Mouse (Mus musculus) cerebral cortex, adult 2 months (tissue): ENCODE data around the gene Pmm2.

ENCODE experiments used
- WGBS: fragments of 180-500 bp; shearing (Covaris S2); methylation state at CpG from one replicate; pipeline ENCODE4 v1.1.7; 2018; 5-methylcytosine and 5-hydroxymethylcytosine counted together

Gene Pmm2

DNA sequence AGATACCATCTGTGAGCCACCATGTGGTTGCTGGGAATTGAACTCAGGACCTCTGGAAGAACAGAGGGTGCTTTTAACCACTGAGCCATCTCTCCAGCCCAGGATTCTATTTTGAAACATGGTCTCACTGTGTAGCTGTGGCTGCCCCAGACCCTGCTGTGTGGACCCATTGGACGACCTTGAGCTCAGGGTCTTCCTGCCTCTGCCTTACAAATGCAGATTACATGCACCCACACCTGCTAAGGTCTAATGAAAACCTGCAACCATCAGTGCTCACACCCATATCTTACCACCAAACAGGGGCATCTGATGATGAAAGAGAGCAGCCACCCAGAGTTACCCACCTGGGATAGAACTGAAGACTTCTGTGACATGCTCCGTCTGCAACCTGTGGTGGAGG is 18.8 kb downstream of the Pmm2 start:
- WGBS = 85% methylated on average over 2 of the region's 2 CpGs

- WGBS = 81% methylated on average over 4 of the region's 4 CpGs
Measured at GRCm38 (mm10) chr16:8658349-8658748, 20.9 kb downstream of the Pmm2 start.

- 71% methylated on average over 4 of the region's 4 CpGs for WGBS
Measured at GRCm38 (mm10) chr16:8658764-8659163, 21.3 kb downstream of the Pmm2 start.

DNA sequence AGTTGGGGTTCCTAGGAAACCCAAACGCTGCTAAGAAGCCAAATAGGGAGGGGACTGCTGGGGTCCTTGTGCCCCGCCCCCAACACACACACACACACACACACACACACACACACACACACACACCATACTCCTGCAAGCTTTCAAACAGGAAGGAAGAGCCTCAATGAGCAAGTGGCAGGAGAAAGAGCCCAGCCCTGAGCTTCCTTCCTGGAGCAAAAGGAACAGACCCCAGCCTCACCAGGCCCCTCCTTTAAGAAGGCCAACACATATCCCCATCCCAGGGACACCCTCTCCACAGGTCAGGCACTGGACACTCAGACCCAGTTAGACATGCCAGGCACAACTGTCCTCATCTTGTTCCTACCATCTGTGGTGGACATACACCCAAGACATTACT is 25.5 kb downstream of the Pmm2 start:
- WGBS = 54% methylated on average over 2 of the region's 2 CpGs

DNA sequence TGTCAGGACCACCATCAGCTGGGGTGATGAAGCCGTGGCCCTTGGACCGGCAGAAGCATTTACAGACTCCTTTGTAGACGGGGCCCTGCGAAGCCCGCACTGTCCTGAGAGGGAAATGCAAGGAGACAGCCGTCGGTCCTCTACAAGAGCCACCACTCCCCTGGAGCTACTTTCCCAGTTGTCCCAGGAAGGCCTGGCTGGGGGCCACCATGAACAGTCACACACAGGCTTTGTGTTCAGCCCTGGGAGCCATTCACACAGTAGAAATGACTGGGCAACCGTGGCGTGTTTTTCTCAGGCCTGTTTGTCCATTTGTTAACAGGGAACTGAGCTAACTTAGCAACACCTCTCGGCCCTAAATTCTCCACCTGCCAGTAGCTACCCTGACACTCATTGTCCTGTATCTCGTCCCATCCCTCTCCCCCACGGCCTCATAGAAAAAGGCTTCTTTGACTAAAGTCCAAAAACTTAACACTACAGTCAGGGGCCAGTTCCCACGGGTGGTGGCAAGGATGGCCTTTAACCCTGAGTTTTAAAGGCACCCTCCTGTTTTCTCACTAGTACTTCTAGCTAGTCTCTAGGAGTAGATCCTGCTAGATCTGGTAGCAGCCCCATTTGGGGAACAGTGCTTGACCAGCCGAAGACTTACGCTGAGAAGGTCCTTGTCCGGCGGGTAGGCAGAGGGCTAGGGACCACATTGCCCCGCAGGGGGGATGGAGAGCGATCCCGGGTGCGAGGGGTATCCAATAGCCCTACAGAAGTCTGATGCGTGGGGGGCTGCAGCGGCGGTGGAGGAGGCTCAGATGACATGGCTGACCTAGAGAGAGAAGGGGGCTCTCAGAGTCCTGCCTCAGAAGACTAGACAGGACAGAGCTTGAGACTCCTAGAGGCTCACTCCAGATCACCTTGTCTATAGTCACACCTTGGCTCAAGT is 26.4 kb downstream of the Pmm2 start:
- WGBS = 71% methylated on average over 24 of the region's 24 CpGs

- 77% methylated on average over 5 of the region's 5 CpGs for WGBS
Measured at GRCm38 (mm10) chr16:8665367-8665766, 27.9 kb downstream of the Pmm2 start.

DNA sequence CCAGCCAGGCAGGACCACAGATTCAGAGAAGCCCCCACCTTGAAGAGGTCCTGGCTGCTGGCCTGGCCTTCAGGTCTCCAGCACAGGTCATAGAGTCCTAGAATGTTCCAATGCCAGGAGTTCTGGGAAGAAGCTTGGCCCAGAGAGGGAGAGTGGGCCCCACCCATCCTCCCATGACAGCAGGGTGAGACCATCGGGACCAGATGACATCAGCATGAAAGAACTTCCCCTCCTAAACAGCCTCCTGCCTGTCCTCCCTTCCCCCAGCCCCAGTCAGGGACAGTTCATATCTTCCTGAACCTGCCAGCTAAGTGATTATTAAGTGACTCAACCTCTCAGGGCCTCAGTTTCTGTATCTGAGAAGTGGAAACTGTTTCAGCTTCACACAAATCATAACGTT is 29.0 kb downstream of the Pmm2 start:
- 67% methylated on average over 2 of the region's 2 CpGs for WGBS

DNA sequence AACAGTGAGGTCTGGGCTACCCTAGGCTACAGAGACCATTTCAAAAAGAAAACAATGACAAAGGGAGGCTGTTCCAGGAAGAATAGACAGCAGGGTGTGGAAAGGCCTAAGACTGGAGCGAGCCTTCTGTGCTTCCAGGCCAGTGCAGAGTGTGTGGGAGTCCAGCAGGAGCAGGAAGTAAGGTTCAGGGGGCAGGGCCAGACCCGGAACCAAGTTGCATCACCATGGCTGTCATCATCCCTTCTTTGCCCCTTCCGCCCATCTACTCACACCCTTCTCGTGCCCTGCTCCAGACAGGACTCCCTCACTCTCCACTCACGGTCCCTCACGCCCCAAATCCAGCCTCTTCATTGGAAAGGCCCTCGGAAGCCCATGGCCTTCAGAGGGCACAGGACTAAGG is 29.8 kb downstream of the Pmm2 start:
- 73% methylated on average over 7 of the region's 7 CpGs for WGBS

DNA sequence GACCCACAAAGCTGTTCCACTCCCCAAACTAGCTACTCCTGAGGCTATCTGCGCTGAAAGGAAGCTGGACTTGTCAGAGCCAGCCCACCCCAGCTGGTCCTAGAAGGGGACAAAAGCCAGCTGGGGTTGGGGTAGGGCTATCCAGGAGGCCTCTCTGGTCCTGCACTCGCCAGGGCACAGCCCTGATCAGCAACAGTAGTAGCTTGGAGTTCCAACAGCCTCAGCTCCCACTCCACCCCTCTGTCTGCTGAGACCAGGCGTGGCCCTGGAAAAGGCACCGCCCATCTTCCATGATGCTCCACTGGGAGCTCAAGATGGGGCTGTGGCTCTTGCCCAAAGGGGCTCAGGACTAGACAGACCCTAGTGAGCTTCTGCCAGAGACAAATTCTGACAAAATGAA is 30.3 kb downstream of the Pmm2 start:
- 80% methylated on average over 4 of the region's 4 CpGs for WGBS

DNA sequence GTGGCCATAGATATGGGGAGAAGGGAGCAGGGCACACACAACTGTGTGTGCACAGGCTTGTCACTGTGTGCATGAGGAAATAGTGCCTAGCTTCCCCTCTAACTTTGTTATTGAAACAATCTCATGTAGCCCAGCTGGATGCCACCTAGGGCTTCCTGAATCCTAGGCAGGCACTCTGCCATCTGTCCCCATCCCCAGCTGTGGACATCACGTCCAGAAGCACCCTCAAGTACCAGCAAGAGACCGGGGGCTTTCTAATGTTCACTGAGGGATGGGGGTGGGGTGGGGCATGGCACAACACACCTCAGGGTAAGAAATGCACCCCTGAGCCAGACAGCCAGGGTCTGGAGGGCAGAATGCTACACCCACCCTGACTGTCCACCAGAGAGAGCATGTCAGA is 30.9 kb downstream of the Pmm2 start:
- 72% methylated on average over 2 of the region's 2 CpGs for WGBS

DNA sequence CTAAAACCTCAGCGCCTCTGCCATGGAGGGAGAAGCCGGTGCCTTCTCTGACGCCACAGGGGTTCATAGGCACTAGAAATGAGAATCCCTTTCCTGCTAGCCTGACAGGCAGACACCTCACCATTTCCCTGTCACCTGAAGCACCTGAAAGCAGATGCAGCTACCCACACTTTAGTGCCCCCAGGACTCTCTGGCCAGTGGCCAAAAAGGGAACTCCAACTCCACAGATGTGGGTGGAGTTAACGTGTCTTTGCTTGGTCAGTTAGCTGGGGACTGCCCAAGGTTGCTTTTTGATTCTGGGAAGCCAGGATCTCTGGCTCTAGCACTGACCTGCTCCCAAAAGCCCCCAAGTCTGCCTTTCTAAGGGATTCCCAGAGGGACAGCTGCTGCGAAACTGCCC is 32.0 kb downstream of the Pmm2 start:
- WGBS = 66% methylated on average over 5 of the region's 5 CpGs

- 27% methylated on average over 15 of the region's 15 CpGs for WGBS
Measured at GRCm38 (mm10) chr16:8670041-8671035, 32.9 kb downstream of the Pmm2 start.

GRCm38 (mm10) chr16:8671551-8672349 is 34.3 kb downstream of the Pmm2 start, which contains the start of gene Carhsp1:
TSS of gene Carhsp1 (minus strand) at chr16:8672155.
- 1% methylated on average over 66 of the region's 67 CpGs for WGBS

DNA sequence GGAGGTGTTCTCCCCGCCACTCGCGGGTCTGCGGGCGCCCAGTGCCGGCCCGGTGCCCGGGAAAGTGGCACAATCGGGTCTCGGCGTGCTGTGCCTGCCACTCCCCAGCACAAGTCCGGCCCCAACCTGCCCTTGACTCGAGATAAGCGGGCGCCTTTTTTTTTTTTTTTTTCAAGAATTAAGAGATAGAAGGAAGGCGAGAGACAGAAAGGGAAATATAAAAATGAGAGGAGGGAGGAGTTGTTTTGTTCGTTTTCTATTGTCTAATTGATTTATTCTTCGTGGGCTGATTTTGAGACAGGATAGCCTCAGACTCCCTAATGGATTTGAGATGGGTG is 34.8 kb downstream of the Pmm2 start:
- WGBS = 1% methylated on average over 18 of the region's 18 CpGs

GRCm38 (mm10) chr16:8673343-8673742 is 35.9 kb downstream of the Pmm2 start:
- 56% methylated on average over 6 of the region's 6 CpGs for WGBS

- WGBS = 11% methylated on average over 8 of the region's 8 CpGs
Measured at GRCm38 (mm10) chr16:8674165-8674564, 36.7 kb downstream of the Pmm2 start.

GRCm38 (mm10) chr16:8675559-8675958 is 38.1 kb downstream of the Pmm2 start:
- 80% methylated on average over 8 of the region's 8 CpGs for WGBS

- 79% methylated on average over 2 of the region's 2 CpGs for WGBS
Measured at GRCm38 (mm10) chr16:8676228-8676627, 38.8 kb downstream of the Pmm2 start.

DNA sequence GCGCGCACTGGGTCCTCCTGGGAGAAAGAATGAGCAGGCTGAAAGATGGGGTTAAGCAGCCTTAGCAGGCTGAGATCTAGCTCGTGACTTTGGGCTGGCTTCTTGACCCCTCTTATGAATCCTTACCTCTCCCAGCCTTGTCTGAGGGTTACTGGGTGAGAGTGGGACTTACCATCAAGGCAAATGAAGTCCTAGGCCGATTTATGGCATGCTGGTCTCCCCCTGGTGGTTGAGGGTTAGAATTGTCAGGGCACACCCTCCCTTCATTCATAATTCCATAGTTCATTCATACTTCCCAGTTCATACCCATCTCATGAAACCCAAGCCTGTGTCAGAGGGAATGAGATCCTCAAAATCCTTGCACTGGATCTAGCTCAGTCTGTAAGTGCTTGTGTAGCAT is 39.3 kb downstream of the Pmm2 start:
- WGBS = 56% methylated on average over 4 of the region's 4 CpGs

GRCm38 (mm10) chr16:8678035-8678434 is 40.6 kb downstream of the Pmm2 start:
- 47% methylated on average over 5 of the region's 5 CpGs for WGBS

DNA sequence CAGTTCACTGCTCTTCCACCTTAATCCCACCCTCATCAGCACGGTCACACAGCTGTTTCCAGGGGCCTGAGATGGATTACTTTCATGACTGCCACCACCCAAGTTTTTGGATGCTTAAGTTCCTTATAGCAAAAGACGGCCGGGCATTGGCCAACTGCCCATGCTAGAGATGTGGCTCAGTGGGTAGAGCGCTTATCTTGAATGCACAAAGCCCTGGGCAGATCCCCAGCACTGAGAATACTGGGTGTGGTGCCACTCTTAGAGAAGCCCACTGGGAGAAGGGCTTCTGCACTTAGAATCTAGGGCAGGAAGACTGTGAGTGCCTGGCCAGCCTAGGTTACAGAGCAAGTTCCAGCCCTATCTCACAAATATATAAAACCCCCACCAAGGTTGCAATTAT is 41.2 kb downstream of the Pmm2 start:
- 75% methylated on average over 4 of the region's 4 CpGs for WGBS

- WGBS = 73% methylated on average over 3 of the region's 3 CpGs
Measured at GRCm38 (mm10) chr16:8679780-8680179, 42.3 kb downstream of the Pmm2 start.
